Mouse (Mus musculus) myocyte (in vitro differentiated cells): ENCODE data around the gene Ncoa3.

ENCODE experiments used
- CEBPB ChIP-seq: IDR thresholded peaks from 2 replicates; pipeline ENCODE4 v1.6.1; 2011; ENCODE audit warnings: mild to moderate bottlenecking, moderate library complexity; ENCODE audit not compliant: poor library complexity, insufficient read depth, severe bottlenecking
- E2F4 ChIP-seq: IDR thresholded peaks from one replicate; pipeline ENCODE4 v1.6.1; 2011; ENCODE audit warnings: mild to moderate bottlenecking, control low read depth, moderate library complexity; ENCODE audit not compliant: insufficient read depth
- MAX ChIP-seq: IDR thresholded peaks from one replicate; pipeline ENCODE4 v1.6.1; 2011; ENCODE audit warnings: low read depth, mild to moderate bottlenecking, control low read depth
- MYOG ChIP-seq, 3 experiments: IDR thresholded peaks; one replicate each; pipeline ENCODE4 v1.6.1; 2011; ENCODE audit warnings: control low read depth in 2 of 3, low read depth in 2 of 3, mild to moderate bottlenecking in 2 of 3; ENCODE audit not compliant: insufficient read length in 2 of 3, control insufficient read depth in 1 of 3, insufficient read depth in 1 of 3
- POLR2A ChIP-seq: IDR thresholded peaks from one replicate; pipeline ENCODE4 v1.6.1; 2011; ENCODE audit warnings: low read depth, mild to moderate bottlenecking, control low read depth, moderate library complexity; ENCODE audit not compliant: insufficient read length
- POLR2AphosphoS2 ChIP-seq: IDR thresholded peaks from one replicate; pipeline ENCODE4 v1.6.1; 2011; ENCODE audit warnings: low read depth, control low read depth; ENCODE audit not compliant: insufficient read length
- TCF12 ChIP-seq: IDR thresholded peaks from one replicate; pipeline ENCODE4 v1.6.1; 2011; ENCODE audit warnings: mild to moderate bottlenecking, control low read depth; ENCODE audit not compliant: poor library complexity, insufficient read depth, severe bottlenecking
- TCF3 ChIP-seq: IDR thresholded peaks from one replicate; pipeline ENCODE4 v1.6.1; 2011; ENCODE audit warnings: low read depth, control low read depth; ENCODE audit not compliant: insufficient read length
- USF1 ChIP-seq: IDR thresholded peaks from one replicate; pipeline ENCODE4 v1.6.1; 2011; ENCODE audit warnings: low read depth, mild to moderate bottlenecking, control low read depth, moderate library complexity

- TF ChIP-seq USF1 = no peak
- TF ChIP-seq POLR2AphosphoS2 = no peak
- no peak for TF ChIP-seq E2F4
- no peak for TF ChIP-seq POLR2A
- TF ChIP-seq TCF3 = no peak
- no peak for TF ChIP-seq MYOG (IDR thresholded peaks at IDR 0.05; ENCODE audit: control insufficient read depth in 1 of 3, insufficient read depth in 1 of 3, insufficient read length in 2 of 3, low read depth in 2 of 3)
- TF ChIP-seq CEBPB = no peak
- no peak for TF ChIP-seq TCF12
- TF ChIP-seq MAX = no peak
These were observed 59.0 kb downstream of the Ncoa3 start for GRCm38 (mm10) chr2:166051421-166051820.
